Mouse (Mus musculus): ENCODE data around the gene Klhl9.
"Not testable (repeated sequence)": the region's sequence is repeated elsewhere in the genome, so short reads cannot be mapped to it uniquely, and the experiment has no call there.

The Klhl9 gene

GRCm38 (mm10) chr4:88721791-88722721 is at the start of gene Klhl9, which contains the start of gene Gm26566:
Gene Klhl9, minus strand, starts transcription at chr4:88722465.
Gene Gm26566, plus strand, starts transcription at chr4:88721805.
- DNase-seq (ENCODE audit: low spot score in 2 of 2) = peak; percentile 80 to 87

GRCm38 (mm10) chr4:88763384-88764018 is 41.2 kb upstream of the Klhl9 start:
- DNase-seq (ENCODE audit: low spot score in 2 of 2) = not testable (repeated sequence)

- DNase-seq (ENCODE audit: low spot score in 2 of 2) = not testable (repeated sequence)
These were observed 40.1 kb upstream of the Klhl9 start for GRCm38 (mm10) chr4:88762341-88762740.

- DNase-seq (ENCODE audit: low spot score in 2 of 2) = peak; percentile 90 to 93
These were observed 39.5 kb upstream of the Klhl9 start for GRCm38 (mm10) chr4:88761776-88762175.

- DNase-seq (ENCODE audit: low spot score in 2 of 2) = not testable (repeated sequence)
These were observed 38.2 kb upstream of the Klhl9 start for GRCm38 (mm10) chr4:88760431-88760830.

GRCm38 (mm10) chr4:88759610-88760268 is 37.5 kb upstream of the Klhl9 start, which contains the start of gene Gm13283:
Gene Gm13283, plus strand, starts transcription at chr4:88760119.
- peak; percentile 43 to 53 for DNase-seq (ENCODE audit: low spot score in 2 of 2)

GRCm38 (mm10) chr4:88758751-88759150 is 36.5 kb upstream of the Klhl9 start:
- not testable (repeated sequence) for DNase-seq (ENCODE audit: low spot score in 2 of 2)

GRCm38 (mm10) chr4:88757628-88758031 is 35.4 kb upstream of the Klhl9 start:
- DNase-seq (ENCODE audit: low spot score in 2 of 2) = peak; percentile 85 to 91

- DNase-seq (ENCODE audit: low spot score in 2 of 2) = peak in 1 of 2 experiments; percentile 23
These were observed 34.6 kb upstream of the Klhl9 start for GRCm38 (mm10) chr4:88756581-88757513.

GRCm38 (mm10) chr4:88754818-88755340 is 32.6 kb upstream of the Klhl9 start, which contains the start of gene Gm13271:
Gene Gm13271, plus strand, starts transcription at chr4:88754868.
- DNase-seq (ENCODE audit: low spot score in 2 of 2) = peak; percentile 61 to 83

GRCm38 (mm10) chr4:88749926-88750325 is 27.7 kb upstream of the Klhl9 start:
- no peak for DNase-seq (ENCODE audit: low spot score in 2 of 2)

- no peak for DNase-seq (ENCODE audit: low spot score in 2 of 2)
These were observed 21.9 kb upstream of the Klhl9 start for GRCm38 (mm10) chr4:88744207-88744606.

- no peak for DNase-seq (ENCODE audit: low spot score in 2 of 2)
These were observed 20.6 kb upstream of the Klhl9 start for GRCm38 (mm10) chr4:88742771-88743371.

- DNase-seq (ENCODE audit: low spot score in 2 of 2) = no peak
These were observed 19.2 kb upstream of the Klhl9 start for GRCm38 (mm10) chr4:88741426-88741825.

- DNase-seq (ENCODE audit: low spot score in 2 of 2) = no peak
These were observed 16.8 kb upstream of the Klhl9 start for GRCm38 (mm10) chr4:88739036-88739435.

- peak; percentile 48 to 79 for DNase-seq (ENCODE audit: low spot score in 2 of 2)
These were observed 16.2 kb upstream of the Klhl9 start for GRCm38 (mm10) chr4:88738480-88738879.

GRCm38 (mm10) chr4:88727324-88727723 is 5.1 kb upstream of the Klhl9 start:
- DNase-seq (ENCODE audit: low spot score in 2 of 2) = peak; percentile 29 to 49

- DNase-seq (ENCODE audit: low spot score in 2 of 2) = no peak
These were observed 4.5 kb upstream of the Klhl9 start for GRCm38 (mm10) chr4:88726727-88727126.

GRCm38 (mm10) chr4:88723497-88724090 is 1.3 kb upstream of the Klhl9 start:
- no peak for DNase-seq (ENCODE audit: low spot score in 2 of 2)

GRCm38 (mm10) chr4:88718715-88719114 is 3.5 kb downstream of the Klhl9 start:
- DNase-seq (ENCODE audit: low spot score in 2 of 2) = no peak
